Mouse (Mus musculus) Patski (cell line): ENCODE measurements around the gene Tmcc2. TPM values are rescaled to one million over a fixed set of nuclear protein-coding genes. Genes with fewer than 3 reads are reported as not detected.
A peak's percentile ranks its signal among the peaks of the same experiment; 100 is the strongest.
"Not testable (repeated sequence)": the region's sequence is repeated elsewhere in the genome, so short reads cannot be mapped to it uniquely, and the experiment has no call there.

Experiments
- ATAC-seq: fragments of 100-300 bp; one replicate; pipeline ENCODE4 v1.8.0; 2021
- CTCF ChIA-PET: fragments of 350-600 bp; sonication (Branson Sonifier 250); formaldehyde crosslinking; loops from one replicate; lab custom pipeline; 2022; ENCODE audit warnings: inconsistent platforms; lab: Charles Lee
- POLR2A ChIA-PET: fragments of 350-600 bp; sonication (Branson Sonifier 250); formaldehyde crosslinking; loops from one replicate; lab custom pipeline; 2022; ENCODE audit warnings: antibody characterized with exemption, inconsistent platforms; lab: Charles Lee
- DNase-seq: peaks from one replicate; pipeline ENCODE4 v3.0.0-alpha.2; 2011; ENCODE audit warnings: low read depth, low spot score
- H3K27me3 ChIP-seq: fragments of 371-371 bp; one replicate; pipeline ENCODE4 v1.5.1; 2021
- CTCF ChIP-seq: fragments of 100-300 bp; IDR thresholded peaks from one replicate; pipeline ENCODE4 v1.5.1; 2021
- in situ Hi-C: fragments of 300-500 bp; cut with MboI; formaldehyde crosslinking; loops from 3 replicates; pipeline ENCODE4 v1.11.1; 2018; ENCODE audit warnings: low pct_unique_long_range_greater_than_20kb, mixed read lengths
- polyA plus RNA-seq: library from polyadenylated mRNA; unstranded; gene quantifications from one replicate; pipeline ENCODE4 v1.2.3, GENCODE M21; 2021

Tmcc2 gene
- polyA plus RNA-seq, 1 experiment from 2014 or later = 12.2 TPM

- H3K27me3 ChIP-seq = no peaks in the 10 kb centered on the region
- ChIA-PET POLR2A (no interaction called here), CTCF (no interaction called here)
- DNase-seq (no peak), ATAC-seq (no peak)
- no peak for TF ChIP-seq CTCF
- in situ Hi-C loops = loop anchor here (10.0 kb wide), 2 partner anchors 123 to 233 kb away; no protein-coding TSS in a partner anchor
These were observed 29.1 kb downstream of the Tmcc2 start for GRCm38 (mm10) chr1:132361959-132362358.

DNA sequence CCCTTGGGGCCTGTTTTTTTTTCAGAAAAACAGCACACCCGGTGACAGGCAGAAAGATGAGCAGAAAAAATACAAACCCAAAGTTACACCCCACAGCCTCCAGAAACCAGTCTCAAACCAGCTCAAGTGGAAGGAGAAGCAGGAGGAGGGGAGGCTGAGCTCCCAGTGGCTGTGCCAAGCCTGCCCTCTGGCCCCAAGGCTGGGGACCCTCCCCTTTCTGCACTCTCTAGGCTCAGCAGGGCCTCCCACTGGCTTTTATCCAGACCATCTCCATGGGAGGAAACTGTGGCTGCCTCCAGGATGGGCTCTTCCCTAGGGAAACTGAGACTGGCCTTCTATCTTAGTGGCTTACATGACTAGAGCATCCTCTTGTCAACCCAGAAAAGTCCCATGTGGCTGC is 34.2 kb downstream of the Tmcc2 start:
- in situ Hi-C loops = loop anchor here (5.0 kb wide), 1 partner anchor 200 kb away; no protein-coding TSS in a partner anchor
- DNase-seq (no peak), ATAC-seq (no peak)
- CTCF ChIA-PET = interaction anchor here (0.8 to 6.9 kb wide), 10 partner anchors 20 to 235 kb away, joined by 3 to 112 read pairs (median 10); partner anchors contain the start of gene Nuak2
- no peak for TF ChIP-seq CTCF
- POLR2A ChIA-PET = interaction anchor here (1.7 to 6.6 kb wide), 2 partner anchors 30 to 38 kb away, joined by 5 to 83 read pairs; partner anchors contain the start of gene Nuak2
- no peaks in the 10 kb centered on the region for H3K27me3 ChIP-seq

GRCm38 (mm10) chr1:132355841-132356242 is 35.2 kb downstream of the Tmcc2 start:
- CTCF ChIA-PET = interaction anchor here (0.8 to 6.9 kb wide), 25 partner anchors 9 to 234 kb away, joined by 3 to 112 read pairs (median 6); partner anchors contain the start of gene Nuak2

GRCm38 (mm10) chr1:132355162-132355601 is 35.9 kb downstream of the Tmcc2 start:
- in situ Hi-C loops = loop anchor here (5.0 kb wide), 1 partner anchor 198 kb away; no protein-coding TSS in a partner anchor
- DNase-seq (peak; percentile 86), ATAC-seq (peak; percentile 76)
- POLR2A ChIA-PET = interaction anchor here (0.6 to 6.6 kb wide), 18 partner anchors 12 to 197 kb away, joined by 3 to 83 read pairs (median 6); partner anchors contain the start of genes Klhdc8a and Nuak2
- no peak for TF ChIP-seq CTCF
- no peaks in the 10 kb centered on the region for H3K27me3 ChIP-seq
- CTCF ChIA-PET = interaction anchor here (0.8 to 6.9 kb wide), 24 partner anchors 8 to 233 kb away, joined by 3 to 112 read pairs (median 6); partner anchors contain the start of gene Nuak2

More at GRCm38 (mm10) chr1:132355841-132356242, 35.2 kb downstream of the Tmcc2 start:
- no peaks in the 10 kb centered on the region for H3K27me3 ChIP-seq
- in situ Hi-C loops = loop anchor here (5.0 kb wide), 1 partner anchor 199 kb away; no protein-coding TSS in a partner anchor
- DNase-seq (peak; percentile 89), ATAC-seq (peak; percentile 14)
- POLR2A ChIA-PET = interaction anchor here (0.6 to 6.6 kb wide), 17 partner anchors 13 to 235 kb away, joined by 3 to 83 read pairs (median 7); partner anchors contain the start of genes Klhdc8a and Nuak2
- TF ChIP-seq CTCF = no peak

DNA sequence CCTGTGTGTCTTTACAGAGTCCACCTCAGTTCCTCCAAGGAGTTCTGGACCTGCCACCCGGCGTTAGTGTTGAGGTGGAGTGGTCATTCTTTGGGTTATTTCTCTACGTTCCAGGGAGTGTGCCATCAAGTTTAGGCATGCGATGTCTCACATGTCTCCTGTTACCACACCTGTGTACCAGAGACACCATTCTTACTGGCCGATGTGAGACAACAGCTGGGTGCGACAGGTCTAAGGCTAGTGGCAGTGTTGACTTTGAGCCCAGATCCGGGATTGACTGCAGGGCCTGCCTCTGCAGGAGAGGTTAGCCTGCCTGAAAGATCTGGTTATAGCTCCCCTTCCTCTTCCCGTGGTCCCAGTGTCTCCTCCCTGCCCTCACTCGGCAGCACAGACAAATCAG is 36.8 kb downstream of the Tmcc2 start:
- in situ Hi-C loops = loop anchor here (5.0 kb wide), 1 partner anchor 42 kb away; no protein-coding TSS in a partner anchor
- H3K27me3 ChIP-seq = no peaks in the 10 kb centered on the region
- no peak for DNase-seq
- ChIA-PET POLR2A (interaction anchor here (0.8 to 6.6 kb wide), 9 partner anchors 15 to 62 kb away, joined by 3 to 83 read pairs (median 7); partner anchors contain the start of genes Klhdc8a and Nuak2), CTCF (interaction anchor here (0.8 to 6.9 kb wide), 9 partner anchors 17 to 197 kb away, joined by 3 to 112 read pairs (median 32); partner anchors contain the start of gene Nuak2)
- ATAC-seq = no peak
- TF ChIP-seq CTCF = no peak

DNA sequence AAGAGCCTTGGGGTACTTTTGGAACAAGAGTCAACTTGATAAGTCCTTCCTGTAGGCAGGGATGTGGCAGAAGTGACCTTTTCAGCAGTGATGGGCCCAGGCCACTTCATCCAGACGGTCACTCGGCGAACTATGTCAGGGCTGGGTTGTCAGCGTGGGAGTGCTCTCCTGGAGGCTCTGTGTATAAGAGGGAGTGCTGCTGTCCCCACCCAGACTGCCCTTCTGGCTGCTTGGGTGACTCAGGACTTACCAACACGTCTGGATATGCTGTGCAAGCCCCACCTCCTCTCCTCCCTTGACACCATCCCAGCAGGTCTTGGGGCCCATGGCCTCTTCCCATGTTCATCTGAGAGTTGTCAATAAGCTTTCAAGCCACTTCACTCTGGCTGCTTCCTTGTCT is 37.7 kb downstream of the Tmcc2 start:
- TF ChIP-seq CTCF = no peak
- in situ Hi-C loops = loop anchor here (5.0 kb wide), 1 partner anchor 41 kb away; no protein-coding TSS in a partner anchor
- CTCF ChIA-PET = interaction anchor here (1.7 to 6.9 kb wide), 5 partner anchors 16 to 40 kb away, joined by 5 to 112 read pairs (median 32); partner anchors contain the start of gene Nuak2
- no peaks in the 10 kb centered on the region for H3K27me3 ChIP-seq
- ATAC-seq (peak; percentile 31), DNase-seq (no peak)
- POLR2A ChIA-PET = interaction anchor here (1.8 to 6.6 kb wide), 5 partner anchors 19 to 61 kb away, joined by 5 to 83 read pairs (median 46); partner anchors contain the start of gene Nuak2

DNA sequence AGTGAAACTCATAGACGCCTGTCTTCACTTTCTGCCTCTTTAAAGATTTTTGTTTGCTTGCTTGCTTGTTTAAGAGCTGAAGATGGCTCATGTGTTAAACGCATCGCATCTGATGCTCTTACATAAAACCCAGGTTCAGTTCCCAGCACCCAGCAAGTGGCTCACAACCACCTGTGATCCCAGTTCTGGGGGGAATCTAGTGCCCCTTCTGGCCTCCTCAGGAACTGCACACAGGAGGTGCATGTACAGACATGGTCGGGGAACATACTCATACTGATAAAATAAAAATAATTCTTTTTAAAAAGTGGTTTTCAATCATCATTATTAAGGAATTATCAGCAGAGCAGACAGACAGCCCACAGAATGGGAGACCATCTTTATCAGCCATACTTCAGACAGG is 40.0 kb downstream of the Tmcc2 start:
- no peaks in the 10 kb centered on the region for H3K27me3 ChIP-seq
- DNase-seq = no peak
- in situ Hi-C loops = loop anchor here (5.0 kb wide), 1 partner anchor 39 kb away; no protein-coding TSS in a partner anchor
- no peak for ATAC-seq
- ChIA-PET POLR2A (no interaction called here), CTCF (interaction anchor here (6.9 kb wide), 1 partner anchor 14 kb away, joined by 75 read pairs; no protein-coding TSS in a partner anchor)
- no peak for TF ChIP-seq CTCF

- in situ Hi-C loops = loop anchor here (25.0 kb wide), 1 partner anchor 1212 kb away; the partner anchor contains the start of gene Dyrk3
- H3K27me3 ChIP-seq, CTCF ChIA-PET, POLR2A ChIA-PET, ATAC-seq, DNase-seq: not testable (repeated sequence)
These were observed 41.5 kb downstream of the Tmcc2 start for GRCm38 (mm10) chr1:132349601-132350000.

GRCm38 (mm10) chr1:132349049-132349448 is 42.0 kb downstream of the Tmcc2 start:
- H3K27me3 ChIP-seq, ATAC-seq, CTCF ChIA-PET, DNase-seq: not testable (repeated sequence)
- POLR2A ChIA-PET = interaction anchor here (1.2 kb wide), 1 partner anchor 13 kb away, joined by 4 read pairs; no protein-coding TSS in a partner anchor
- in situ Hi-C loops = loop anchor here (25.0 kb wide), 1 partner anchor 1212 kb away; the partner anchor contains the start of gene Dyrk3

- H3K27me3 ChIP-seq = no peaks in the 10 kb centered on the region
- DNase-seq (no peak), ATAC-seq (no peak)
- CTCF ChIA-PET = interaction anchor here (1.6 to 1.7 kb wide), 2 partner anchors 10 to 12 kb away, joined by 5 to 8 read pairs; no protein-coding TSS in a partner anchor
- in situ Hi-C loops = loop anchor here (25.0 kb wide), 1 partner anchor 1211 kb away; the partner anchor contains the start of gene Dyrk3
- POLR2A ChIA-PET = interaction anchor here (0.7 to 1.2 kb wide), 2 partner anchors 11 to 12 kb away, joined by 3 to 4 read pairs; no protein-coding TSS in a partner anchor
- no peak for TF ChIP-seq CTCF
These were observed 42.7 kb downstream of the Tmcc2 start for GRCm38 (mm10) chr1:132348401-132348800.
